ENCODE assay signal across 8 mouse cellular contexts in genomic region chr1:171064491-171065242, GRCm38 (mm10). TPM values are rescaled to one million over a fixed set of nuclear protein-coding genes. Genes with fewer than 3 reads are reported as not detected.
A peak's percentile ranks its signal among the peaks of the same experiment; 100 is the strongest.
DNase-seq lines count a peak whose midpoint lies in the region; ATAC-seq and TF ChIP-seq lines count a peak whose summit lies in the region.
"Not testable (repeated sequence)": the region's sequence is repeated elsewhere in the genome, so short reads cannot be mapped to it uniquely, and the experiment has no call there.

Gene Fcgr3 (minus strand): TSS chr1:171064935.

- not testable (repeated sequence) for TF ChIP-seq EP300 in MEL (IDR thresholded peaks at IDR 0.05; ENCODE audit: low read depth in 1 of 2, low read length in 2 of 2)

- not testable (repeated sequence) for TF ChIP-seq RAD21 in MEL (IDR thresholded peaks at IDR 0.05; ENCODE audit: low read depth, low read length)

- peak within 1 kb of the TSS; percentile 25; the same call in 1 of the 2 replicates for H3K27ac ChIP-seq in MEL (ENCODE audit: control insufficient read depth, low read depth, low read length)
- not testable (repeated sequence) for H3K27ac ChIP-seq in lung, embryonic 15.5 days

- H3K79me2 ChIP-seq in MEL (ENCODE audit: control insufficient read depth, insufficient read depth, low read length, poor library complexity) = not testable (repeated sequence)

- H3K4me3 ChIP-seq in MEL (ENCODE audit: control insufficient read depth in 1 of 2, insufficient read depth in 1 of 2, low read depth in 2 of 2, low read length in 2 of 2) = peak within 1 kb of the TSS; percentile 13 to 45
- H3K4me3 ChIP-seq in lung, embryonic 15.5 days = peak within 1 kb of the TSS; percentile 32

- TF ChIP-seq CTCF in MEL (IDR thresholded peaks at IDR 0.05 in 2 of 3, conservative IDR thresholded peaks at IDR 0.05 in 1 of 3; ENCODE audit: control insufficient read depth in 1 of 3, insufficient read depth in 1 of 3, low read depth in 2 of 3, low read length in 3 of 3, poor library complexity in 1 of 3, severe bottlenecking in 1 of 3) = peak in 2 of 3 experiments; percentile 37 to 59; a peak in 4 of 6 replicates

- H3K4me1 ChIP-seq in MEL (ENCODE audit: control insufficient read depth in 1 of 2, insufficient read depth in 2 of 2, low read length in 2 of 2) = not testable (repeated sequence)
- H3K4me1 ChIP-seq in lung, embryonic 15.5 days = peaks cover 30% of the 10 kb centered on the region

- H3K4me2 ChIP-seq in lung, embryonic 15.5 days = peak within 1 kb of the TSS; percentile 50

- H3K9me3 ChIP-seq in MEL (replicated peaks; ENCODE audit: insufficient read depth, low read length); lung, embryonic 15.5 days: not testable (repeated sequence)

- not testable (repeated sequence) for H3K36me3 ChIP-seq in MEL (ENCODE audit: control insufficient read depth in 1 of 2, insufficient read depth in 2 of 2, low read length in 2 of 2); lung, embryonic 15.5 days

- not testable (repeated sequence) for TF ChIP-seq POLR2A in MEL (IDR thresholded peaks at IDR 0.05; ENCODE audit: control insufficient read depth in 1 of 2, insufficient read depth in 1 of 2, low read depth in 1 of 2, low read length in 2 of 2, poor library complexity in 1 of 2)

- WGBS in lung, embryonic 15.5 days = 1% methylated on average over 40 of the region's 75 CpGs

- H3K27me3 ChIP-seq in MEL (ENCODE audit: control insufficient read depth in 1 of 2, insufficient read depth in 2 of 2, low read length in 2 of 2) = not testable (repeated sequence)
- peaks cover 29% of the 10 kb centered on the region for H3K27me3 ChIP-seq in lung, embryonic 15.5 days

- DNase-seq in MEL (ENCODE audit: low read depth, low spot score) = peak; percentile 90
- peak; percentile 49 for DNase-seq in cerebellum, adult 9-10 months
- DNase-seq in heart, postnatal 4 days = peak; percentile 92
- peak; percentile 74 to 85 for DNase-seq in layer of hippocampus, adult 8-10 months (ENCODE audit: low spot score in 2 of 2)
- DNase-seq in thymus, adult 18-20 months = peak; percentile 54 to 65

- peak; percentile 30; the same call in 1 of the 2 replicates for ATAC-seq in frontal cortex, adult (ENCODE audit: low TSS enrichment)
- ATAC-seq in lung, embryonic 15.5 days (ENCODE audit: borderline replicate concordance, extremely low read depth, low FRiP score, low TSS enrichment) = peak; percentile 66
- ATAC-seq in neutrophil, adult 5-6 weeks (ENCODE audit: extremely low read depth, insufficient number of reproducible peaks, low FRiP score, poor library complexity, severe bottlenecking) = peak; percentile 17

- peak within 1 kb of the TSS; percentile 47 for H3K9ac ChIP-seq in MEL (ENCODE audit: control insufficient read depth, low read depth, low read length, poor library complexity, severe bottlenecking)
- peak within 1 kb of the TSS; percentile 0; the same call in 1 of the 2 replicates for H3K9ac ChIP-seq in lung, embryonic 15.5 days

TF ChIP-seq in MEL, 35 proteins besides CTCF, POLR2A, EP300 and RAD21:
- peak; percentile 33 for TF ChIP-seq SMC3 (IDR thresholded peaks at IDR 0.05; ENCODE audit: low read depth, low read length)
TF ChIP-seq in MEL: peak in this region for 1; not testable (repeated sequence) for 34.

RNA-seq across cellular contexts. Expression of gene Fcgr3, which starts in this region (rescaled TPM):
- 0.39 and 0.62 TPM in 2 replicates for total RNA-seq in MEL (2012; rRNA removed)
- 1 to 10 TPM in 1 of 2 experiments, not detected in 1; 6.1 TPM for polyA plus RNA-seq in MEL (2012; ENCODE audit: insufficient read depth in 1 of 2, insufficient read length in 2 of 2, low read depth in 1 of 2, low replicate concordance in 2 of 2, missing spikeins in 1 of 2)
- total RNA-seq in heart, postnatal 4 days (2021) = 1 to 10 TPM; 4.2 to 4.6 TPM
- total RNA-seq in layer of hippocampus, adult 8-10 months (2022) = 10 to 100 TPM; 10.6 to 67.7 (median 34.1) TPM
- 13.2 and 15.1 TPM in 2 replicates for polyA plus RNA-seq in lung, embryonic 15.5 days (2015; fragmentation: Nextera tagmentation; extraction: Ambion mirVana)
- total RNA-seq in neutrophil, adult 5-6 weeks (2017) = 682 and 697 TPM in 2 replicates
